Mouse (Mus musculus): ENCODE measurements around the gene Tctex1d1. TPM values are rescaled to one million over a fixed set of nuclear protein-coding genes. Genes with fewer than 3 reads are reported as not detected.

Tctex1d1 gene
- polyA plus RNA-seq, 1 experiment, result not detected

DNA sequence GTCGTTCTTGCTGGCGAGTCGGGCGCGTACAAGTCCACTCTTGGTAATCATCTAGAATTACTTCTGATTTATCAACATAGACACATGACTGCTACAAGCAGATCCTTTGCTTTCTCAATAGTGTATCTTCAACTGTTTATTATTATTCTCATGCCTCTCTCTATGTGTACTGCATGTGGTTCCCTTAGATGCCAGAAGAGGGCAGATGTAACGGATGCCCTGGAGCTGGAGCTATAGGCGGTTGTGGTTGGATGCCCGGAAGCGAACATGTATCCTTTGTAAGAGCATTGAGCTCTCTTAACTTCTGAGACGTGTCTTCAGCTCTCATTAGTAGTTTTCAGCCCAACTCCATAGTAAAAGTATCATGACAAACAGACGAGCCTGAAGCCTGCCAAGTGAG is 64.6 kb downstream of the Tctex1d1 start:
- TF ChIP-seq CTCF (IDR thresholded peaks at IDR 0.05; ENCODE audit: extremely low read depth, insufficient read depth, insufficient read length, insufficient replicate concordance), result no peak
- TF ChIP-seq POLR2A (IDR thresholded peaks at IDR 0.05; ENCODE audit: low read depth, low read length), result no peak
- 92% methylated on average over 11 of the region's 11 CpGs for WGBS
- Histone ChIP-seq H3K4me3 (ENCODE audit: extremely low read depth, insufficient read depth, insufficient read length) (no peak overlapping the region), H3K27me3 (ENCODE audit: control insufficient read depth, insufficient read depth, low read length) (no peaks in the 10 kb centered on the region), H3K36me3 (ENCODE audit: control insufficient read depth, insufficient read depth, low read length) (no peaks in the 10 kb centered on the region), H3K27ac (ENCODE audit: insufficient read depth, low read length) (no peak overlapping the region), H3K4me1 (ENCODE audit: control insufficient read depth, insufficient read depth, insufficient read length) (no peaks in the 10 kb centered on the region)
- DNase-seq (ENCODE audit: low read depth in 1 of 2, low spot score in 2 of 2), result no peak

DNA sequence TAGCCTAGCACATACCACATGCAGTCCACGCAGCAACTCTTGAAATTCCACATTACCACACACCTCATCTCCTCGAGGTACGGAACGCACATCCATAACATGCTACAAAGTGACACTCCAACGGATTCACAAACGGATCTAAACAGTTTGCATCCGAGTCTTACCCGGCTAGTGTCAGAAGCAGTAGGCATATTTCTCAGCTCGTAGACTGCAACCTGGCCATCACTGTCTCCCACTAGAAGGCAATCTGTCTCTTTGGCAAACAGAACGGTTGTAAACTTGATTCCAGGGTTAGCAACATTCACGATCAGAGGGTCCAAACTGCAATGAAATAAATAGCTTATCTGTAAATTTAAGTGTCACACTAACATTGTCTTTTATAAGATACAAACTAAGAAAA is 69.6 kb downstream of the Tctex1d1 start:
- Histone ChIP-seq H3K36me3 (ENCODE audit: control insufficient read depth, insufficient read depth, low read length) (no peaks in the 10 kb centered on the region), H3K27me3 (ENCODE audit: control insufficient read depth, insufficient read depth, low read length) (no peaks in the 10 kb centered on the region), H3K27ac (ENCODE audit: insufficient read depth, low read length) (no peak overlapping the region), H3K4me1 (ENCODE audit: control insufficient read depth, insufficient read depth, insufficient read length) (no peaks in the 10 kb centered on the region), H3K4me3 (ENCODE audit: extremely low read depth, insufficient read depth, insufficient read length) (no peak overlapping the region)
- DNase-seq (ENCODE audit: low read depth in 1 of 2, low spot score in 2 of 2), result no peak
- TF ChIP-seq CTCF (IDR thresholded peaks at IDR 0.05; ENCODE audit: extremely low read depth, insufficient read depth, insufficient read length, insufficient replicate concordance) (no peak), POLR2A (IDR thresholded peaks at IDR 0.05; ENCODE audit: low read depth, low read length) (no peak)
- 93% methylated on average over 11 of the region's 11 CpGs for WGBS

Other genes starting within 250 kb of the Tctex1d1 start
- gene Sgip1, start 237.3 kb upstream of the Tctex1d1 start, polyA plus RNA-seq (2012; rRNA removed), result 0.47 and 0.60 TPM in 2 replicates
- gene Insl5, start 48.2 kb downstream of the Tctex1d1 start, polyA plus RNA-seq (2012; rRNA removed), result not detected in 2 replicates
- 8.6 and 9.7 TPM in 2 replicates for gene Mier1, start 135.8 kb downstream of the Tctex1d1 start, polyA plus RNA-seq (2012; rRNA removed)
- 0.57 and 1.2 TPM in 2 replicates for gene Wdr78, start 135.9 kb downstream of the Tctex1d1 start, polyA plus RNA-seq (2012; rRNA removed)
- gene Slc35d1, start 236.6 kb downstream of the Tctex1d1 start, polyA plus RNA-seq (2012; rRNA removed), result 1.4 and 1.7 TPM in 2 replicates